Mouse (Mus musculus): Measurements from ENCODE around the gene Zmiz1. TPM values are rescaled to one million over a fixed set of nuclear protein-coding genes. Genes with fewer than 3 reads are reported as not detected.

Zmiz1 gene
- total RNA-seq (2021) = 96.4 and 96.9 TPM in 2 replicates
- long read RNA-seq, experiment 1, partial matches to known transcripts = 7 of 27 reads
- long read RNA-seq, experiment 1, other reads (novel, unspliced or antisense) = 20 of 27 reads
- long read RNA-seq, experiment 2, partial matches to known transcripts = 17 of 20 reads
- long read RNA-seq, experiment 2, other reads (novel, unspliced or antisense) = 3 of 20 reads

GRCm38 (mm10) chr14:25459016-25459393 is at the start of gene Zmiz1:
Gene Zmiz1 (plus strand): TSS chr14:25459185.
- peak; percentile 94 for DNase-seq

DNA sequence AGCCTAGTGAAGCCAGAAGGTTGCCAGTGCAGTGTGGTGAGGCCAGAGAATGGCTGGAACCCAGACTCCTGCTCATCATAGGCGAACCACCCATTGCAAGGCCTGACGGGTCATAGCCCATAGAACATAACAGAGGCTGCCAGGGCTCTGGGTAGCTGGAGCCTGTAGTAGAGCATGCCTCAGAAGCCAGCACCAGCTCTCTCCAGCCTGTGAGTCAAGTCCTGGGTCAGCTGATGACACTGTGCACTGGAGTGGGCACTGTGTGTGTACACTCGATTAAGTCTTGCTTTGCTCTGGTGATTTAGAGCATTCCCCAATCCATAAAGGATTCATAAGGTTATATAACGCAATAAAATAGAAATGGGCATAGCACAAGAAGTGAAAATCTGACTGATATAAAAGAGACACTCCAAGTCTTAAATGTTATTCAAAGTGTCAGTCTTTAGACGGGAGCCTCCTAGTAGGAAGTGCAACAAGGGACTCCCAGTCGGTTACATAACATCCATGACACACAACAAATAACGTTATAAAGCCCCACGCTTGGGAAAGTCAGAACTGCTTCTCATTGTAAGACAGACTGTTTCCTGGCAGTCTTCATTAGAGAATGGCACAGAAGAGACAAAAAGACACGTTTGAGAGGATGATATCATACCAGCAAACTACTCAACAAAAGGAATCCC is 47.0 kb upstream of the Zmiz1 start:
- DNase-seq = no peak

- no peak for DNase-seq
These were observed 46.2 kb upstream of the Zmiz1 start for GRCm38 (mm10) chr14:25412811-25413210.

DNA sequence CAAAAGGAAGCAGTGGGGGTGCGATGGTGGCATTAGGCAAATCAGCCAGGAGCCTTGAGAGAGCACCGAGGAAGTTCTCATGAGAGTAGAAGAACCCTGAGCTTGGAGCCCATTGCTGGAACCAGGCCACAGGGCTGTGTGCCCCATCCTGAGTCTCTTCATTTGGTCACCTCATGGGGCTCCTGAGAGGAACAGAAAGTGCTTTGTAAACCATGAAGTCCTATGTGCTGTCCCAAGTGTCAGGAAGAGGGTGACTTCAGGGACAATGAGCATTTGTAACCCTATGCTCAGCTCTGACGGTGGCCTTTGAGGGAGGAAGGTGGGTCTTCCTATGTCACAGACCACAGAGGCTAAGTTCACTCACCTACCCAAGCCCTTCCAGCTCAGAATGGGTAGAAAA is 45.5 kb upstream of the Zmiz1 start:
- no peak for DNase-seq

DNA sequence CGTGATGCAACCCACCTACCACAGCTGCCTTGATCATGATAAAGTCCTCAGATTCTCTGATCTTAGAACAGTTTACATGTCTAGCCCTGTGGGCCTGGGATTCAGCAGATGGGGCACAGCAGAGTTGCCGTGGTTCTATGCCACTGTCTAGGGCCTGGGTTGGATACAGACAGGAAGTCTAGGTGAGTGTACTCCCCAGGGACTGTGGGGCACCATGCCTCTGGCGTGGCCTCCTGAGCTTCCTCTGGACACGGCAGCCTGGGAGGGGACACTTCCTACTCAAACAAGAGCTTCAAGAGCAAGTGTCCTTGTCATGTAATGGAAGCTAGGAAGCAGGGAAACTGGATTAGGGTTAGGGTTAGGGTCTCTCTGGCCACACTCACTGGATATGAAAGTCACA is 44.9 kb upstream of the Zmiz1 start:
- no peak for DNase-seq

GRCm38 (mm10) chr14:25420001-25420690 is 38.8 kb upstream of the Zmiz1 start:
- DNase-seq = peak; percentile 4

- DNase-seq = peak; percentile 85
These were observed 38.0 kb upstream of the Zmiz1 start for GRCm38 (mm10) chr14:25420987-25421386.

DNA sequence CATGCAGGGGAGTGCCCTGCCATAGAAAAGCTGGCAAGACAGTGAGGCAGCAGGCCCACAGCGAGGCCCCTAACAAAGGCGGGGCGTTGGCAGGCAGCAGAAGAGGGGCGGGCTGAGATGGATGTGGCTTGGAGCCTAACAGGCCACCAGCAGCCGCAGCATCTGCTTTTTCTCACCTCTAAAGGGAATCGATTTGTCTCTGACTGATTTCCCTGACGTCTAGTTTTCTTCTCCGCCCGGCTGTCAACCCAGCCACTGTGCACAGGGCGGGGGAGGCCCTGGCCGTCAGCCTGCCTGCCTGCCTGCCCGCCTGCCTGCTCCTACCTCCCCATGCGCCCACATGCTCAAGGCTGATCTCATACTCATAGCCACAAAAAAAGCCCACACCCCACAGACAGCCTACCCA is 37.4 kb upstream of the Zmiz1 start:
- DNase-seq = peak; percentile 41

- peak; percentile 1 for DNase-seq
These were observed 36.0 kb upstream of the Zmiz1 start for GRCm38 (mm10) chr14:25422946-25423345.

- DNase-seq = peak; percentile 3
These were observed 35.1 kb upstream of the Zmiz1 start for GRCm38 (mm10) chr14:25423721-25424443.

- peak; percentile 30 for DNase-seq
These were observed 20.7 kb upstream of the Zmiz1 start for GRCm38 (mm10) chr14:25438255-25438654.

- no peak for DNase-seq
These were observed 18.9 kb upstream of the Zmiz1 start for GRCm38 (mm10) chr14:25440116-25440515.

DNA sequence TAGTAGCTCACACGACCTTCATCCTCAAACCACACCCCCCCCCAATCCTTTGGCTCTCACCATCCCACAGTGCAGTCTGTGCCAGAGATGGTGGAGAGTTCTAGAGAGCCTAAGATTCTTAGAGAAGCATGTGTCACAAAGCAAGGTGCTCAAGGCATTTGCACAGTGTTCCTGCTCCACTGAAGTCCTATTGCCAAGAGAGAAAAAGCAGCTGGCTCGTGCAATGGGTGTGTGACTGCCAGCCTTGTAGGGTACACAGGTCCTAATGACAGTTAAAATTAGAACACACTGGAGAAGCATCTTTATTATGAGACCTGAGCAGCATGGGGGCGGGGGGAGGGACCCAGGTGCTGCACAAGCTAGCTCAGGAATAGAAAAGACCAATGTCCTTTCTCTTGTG is 18.2 kb upstream of the Zmiz1 start:
- peak; percentile 3 for DNase-seq

- peak; percentile 1 for DNase-seq
These were observed 17.5 kb upstream of the Zmiz1 start for GRCm38 (mm10) chr14:25441469-25441868.

- DNase-seq = peak; percentile 1
These were observed 16.3 kb upstream of the Zmiz1 start for GRCm38 (mm10) chr14:25442676-25443075.

GRCm38 (mm10) chr14:25447136-25447775 is 11.7 kb upstream of the Zmiz1 start:
- peak; percentile 16 for DNase-seq

- DNase-seq = peak; percentile 2
These were observed 10.5 kb upstream of the Zmiz1 start for GRCm38 (mm10) chr14:25448471-25448870.

DNA sequence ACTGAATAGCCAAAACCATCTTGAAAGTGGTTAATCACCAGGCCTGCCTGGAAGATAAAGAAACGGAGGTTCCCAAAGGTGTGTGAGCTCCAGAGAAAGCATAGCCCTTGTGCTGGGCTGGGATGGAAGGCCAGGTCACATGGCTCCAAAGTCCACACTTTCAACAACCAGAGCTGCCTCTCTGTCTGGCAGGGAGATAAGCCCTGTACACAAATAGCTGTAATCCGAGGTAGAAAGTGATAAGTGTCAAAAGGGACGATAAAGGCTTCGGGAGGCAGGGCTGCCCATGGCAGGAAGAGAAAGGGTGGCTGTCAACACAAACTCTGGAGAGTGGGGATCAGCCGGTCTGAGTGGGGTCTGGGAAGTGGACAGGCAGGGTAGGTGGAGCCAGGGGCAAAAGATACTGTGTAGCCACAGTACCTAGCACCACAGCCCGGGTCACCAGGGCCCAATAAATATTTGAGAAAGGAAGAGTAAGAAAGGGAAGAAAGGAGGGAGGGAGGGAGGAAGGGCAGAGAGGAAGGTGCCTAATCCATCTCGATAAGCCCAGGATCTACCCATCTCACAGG is 7.8 kb upstream of the Zmiz1 start:
- peak; percentile 2 for DNase-seq

- peak; percentile 1 for DNase-seq
These were observed 7.0 kb upstream of the Zmiz1 start for GRCm38 (mm10) chr14:25451699-25452632.

GRCm38 (mm10) chr14:25452633-25453025 is 6.4 kb upstream of the Zmiz1 start:
- DNase-seq = peak; percentile 8

Measured in adrenal gland, postnatal 14 days (tissue).